Mouse (Mus musculus) cerebellum, adult 9-10 months (tissue): ENCODE measurements around the gene Hspb8.
"Not testable (repeated sequence)": the region's sequence is repeated elsewhere in the genome, so short reads cannot be mapped to it uniquely, and the experiment has no call there.

Experiments
- DNase-seq: peaks from one replicate; pipeline ENCODE4 v3.0.0; 2022

Gene Hspb8

GRCm38 (mm10) chr5:116387302-116387935, 35.2 kb downstream of the Hspb8 start:
- no peak for DNase-seq

GRCm38 (mm10) chr5:116386020-116386419, 36.6 kb downstream of the Hspb8 start:
- peak; percentile 82 for DNase-seq

- DNase-seq: not testable (repeated sequence)
Measured at GRCm38 (mm10) chr5:116382646-116383045, 40.0 kb downstream of the Hspb8 start.

- DNase-seq: no peak
Measured at GRCm38 (mm10) chr5:116381726-116382125, 40.9 kb downstream of the Hspb8 start.

GRCm38 (mm10) chr5:116381217-116381616, 41.4 kb downstream of the Hspb8 start:
- DNase-seq: no peak

- no peak for DNase-seq
Measured at GRCm38 (mm10) chr5:116380384-116380783, 42.3 kb downstream of the Hspb8 start.

DNA sequence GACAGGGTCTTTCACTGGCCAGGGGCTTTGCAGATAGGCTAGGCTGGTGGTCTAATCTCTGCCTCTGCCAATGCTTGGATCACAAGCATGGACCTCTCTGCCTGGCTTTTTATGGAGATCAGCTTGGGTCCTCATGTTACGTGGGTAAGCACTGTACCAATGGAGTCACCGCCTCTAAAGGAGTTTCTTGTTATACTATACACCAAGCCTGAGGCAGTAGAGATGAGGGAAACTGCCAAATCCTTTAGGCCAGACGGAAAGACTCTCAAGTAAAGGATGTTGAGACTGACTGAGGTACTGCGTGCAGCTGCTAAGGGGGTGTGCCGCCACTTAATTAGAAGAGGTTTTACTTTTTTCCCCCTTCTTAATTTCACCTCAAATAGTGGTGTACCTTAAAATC, 43.8 kb downstream of the Hspb8 start:
- DNase-seq: no peak

DNA sequence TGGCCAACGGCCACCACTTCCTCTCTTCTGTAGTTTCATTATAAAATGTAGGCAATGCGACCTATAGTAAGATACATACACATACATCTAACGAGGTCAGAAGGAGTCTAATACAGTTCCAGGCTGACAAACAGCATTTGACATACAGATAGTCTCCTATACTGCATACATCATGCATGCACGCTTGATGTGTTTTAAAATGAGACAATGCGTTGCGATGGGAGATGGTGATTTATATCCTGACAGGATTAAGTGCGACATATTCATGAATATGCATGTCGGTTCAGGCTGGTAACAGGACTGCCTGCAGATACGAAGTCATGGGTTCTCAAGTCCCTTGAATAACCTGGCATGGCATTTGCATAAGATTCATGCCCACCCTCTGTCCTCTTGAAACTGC, 54.7 kb downstream of the Hspb8 start:
- DNase-seq: no peak

- no peak for DNase-seq
Measured at GRCm38 (mm10) chr5:116366889-116367682, 55.6 kb downstream of the Hspb8 start.

DNA sequence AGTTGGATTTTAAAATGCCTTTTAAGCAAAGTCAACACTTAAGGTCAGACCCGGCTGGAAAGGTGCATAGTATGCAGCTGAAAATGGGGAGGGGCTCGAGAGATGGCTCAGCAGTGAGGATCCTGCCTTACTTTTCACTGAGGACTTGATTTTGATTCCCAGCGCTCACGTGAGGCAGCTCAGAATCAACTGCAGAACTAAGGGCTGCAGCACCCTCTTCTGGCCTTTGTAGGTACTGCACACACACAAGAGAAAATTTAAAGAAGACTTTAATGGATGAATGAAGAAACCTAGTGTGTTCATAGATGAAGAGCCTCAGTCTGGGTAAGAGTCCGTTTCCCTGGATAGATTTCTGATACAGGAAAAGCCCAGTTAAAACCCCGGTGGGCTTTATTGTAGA, 61.3 kb downstream of the Hspb8 start:
- no peak for DNase-seq

DNA sequence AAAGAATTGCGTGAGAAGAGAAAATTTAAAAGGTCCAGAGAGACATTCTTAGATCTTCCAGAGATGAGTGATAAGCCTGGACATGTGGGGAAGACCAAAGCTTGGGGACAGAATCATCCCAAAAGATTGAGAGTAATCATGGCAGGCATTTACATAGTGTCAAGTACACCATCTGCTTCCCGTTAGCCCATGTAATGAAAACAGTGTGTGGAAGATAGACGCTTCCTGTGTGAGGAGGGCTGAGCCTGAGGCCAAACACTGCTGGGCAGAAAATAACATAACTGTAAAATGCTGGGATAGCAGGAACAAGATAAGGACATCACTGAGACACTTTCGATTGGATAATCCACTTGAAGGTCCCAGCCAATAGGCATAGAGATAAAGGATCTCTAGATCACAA, 61.9 kb downstream of the Hspb8 start:
- DNase-seq: no peak
